Mouse (Mus musculus) B cell, adult 67 days (primary cell): ENCODE results near the gene Gm28305. TPM values are rescaled to one million over a fixed set of nuclear protein-coding genes. Genes with fewer than 3 reads are reported as not detected.

ENCODE experiments used
- total RNA-seq, 2 experiments: library from RNA; stranded (reverse); gene quantifications; 4 replicates each; pipeline ENCODE4 v1.2.4; 2023

Gene Gm28305
- total RNA-seq = not detected

GRCm38 (mm10) chr9:104040362-104040761 lies at the start of gene Gm28305:
Gm28305 (plus strand) TSS chr9:104040662.

GRCm38 (mm10) chr9:104001921-104002859 lies 38.3 kb upstream of the Gm28305 start, which contains the start of gene Nphp3:
Nphp3 (plus strand) TSS chr9:104002544.

DNA sequence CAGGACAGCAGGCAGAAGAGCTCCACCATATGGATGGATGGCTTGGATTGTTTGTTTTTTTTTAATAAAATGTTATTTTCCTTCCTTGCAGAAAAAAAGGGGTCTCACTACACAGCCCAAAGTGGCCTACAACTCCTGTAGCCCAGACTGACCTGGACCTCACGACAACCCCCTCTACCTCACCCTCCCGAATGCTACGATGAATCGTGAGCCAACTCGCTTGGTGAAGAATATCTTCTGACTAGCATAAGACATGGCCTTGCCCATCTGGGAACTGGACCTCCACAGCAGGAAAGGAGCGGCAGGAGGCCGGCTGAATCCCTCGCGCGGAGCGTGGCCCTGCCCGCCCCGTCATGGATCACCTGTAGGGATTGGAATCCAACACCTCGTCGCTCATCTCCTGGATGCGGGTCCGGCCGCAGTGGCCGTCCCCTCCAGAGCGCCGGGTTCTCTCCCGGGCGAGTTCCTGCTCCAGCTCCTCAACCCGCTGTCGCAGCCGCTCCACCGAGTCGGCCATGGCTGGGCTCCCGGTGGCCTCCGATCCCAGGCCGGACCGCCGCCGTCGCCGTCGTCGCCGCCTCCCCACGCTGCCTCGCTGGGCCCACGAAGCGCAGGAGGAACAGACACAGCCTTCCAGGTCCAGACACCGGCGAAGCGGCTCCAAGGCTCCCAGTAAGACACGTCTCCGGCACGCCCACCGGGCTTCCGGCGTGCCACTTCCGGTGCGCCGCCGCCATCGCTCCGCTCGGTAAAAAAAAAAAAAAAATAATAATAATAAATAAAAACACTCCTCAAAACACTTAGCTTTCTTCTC lies 22.2 kb downstream of the Gm28305 start, which contains the start of gene Uba5:
Gene Uba5, minus strand, starts transcription at position 705 of the 814 bp plus-strand sequence.

GRCm38 (mm10) chr9:104063244-104063961 lies 22.9 kb downstream of the Gm28305 start, which contains the start of gene Acad11:
Acad11 (plus strand) TSS chr9:104063377.

Other genes with a start within 250 kb of the Gm28305 start
- 1 to 10 TPM; 5.5 to 8.8 TPM for gene Nphp3, start 38.1 kb upstream of the Gm28305 start, total RNA-seq
- 10 to 100 TPM; 29.5 to 31.3 TPM for gene Uba5, start 22.5 kb downstream of the Gm28305 start, total RNA-seq
- gene Acad11, start 22.7 kb downstream of the Gm28305 start, total RNA-seq = 10 to 100 TPM; 18.3 to 19.2 TPM
- not detected for gene Ackr4, start 86.3 kb downstream of the Gm28305 start, total RNA-seq
- 100 to 1,000 TPM in 1 of 2 experiments, 10 to 100 TPM in 1; 94.5 to 100 TPM for gene Dnajc13, start 222.3 kb downstream of the Gm28305 start, total RNA-seq